Mouse (Mus musculus) forelimb bud, embryonic 11.5 days (tissue): ENCODE measurements around the gene Ern2.

Source experiments
- DNase-seq: peaks from one replicate; pipeline ENCODE4 v3.0.0-alpha.2; 2012; ENCODE audit warnings: low read depth, low spot score

Ern2 gene

DNA sequence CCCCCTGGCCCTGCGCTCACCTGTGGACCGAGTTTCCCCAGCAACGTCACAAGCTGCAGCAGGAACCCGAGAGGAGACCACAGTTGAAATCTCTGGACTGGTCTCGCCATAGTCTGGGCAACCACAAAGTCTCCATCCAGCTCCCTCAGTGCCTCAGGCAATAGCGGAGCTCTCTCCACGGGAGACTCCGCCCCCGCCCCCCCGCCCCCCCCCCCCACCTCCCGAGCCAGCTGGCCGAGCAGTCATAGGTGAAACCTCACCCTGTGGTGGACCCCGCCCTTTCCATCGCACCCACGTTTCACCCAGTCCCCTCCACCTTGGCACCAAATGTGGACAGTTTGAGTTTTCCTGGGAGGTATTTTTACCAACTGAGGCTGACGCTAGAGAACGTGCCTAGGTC lies at the start of gene Ern2:
Gene Ern2, minus strand, starts transcription at position 165 of the 400 bp plus-strand sequence.
- DNase-seq, result no peak

DNA sequence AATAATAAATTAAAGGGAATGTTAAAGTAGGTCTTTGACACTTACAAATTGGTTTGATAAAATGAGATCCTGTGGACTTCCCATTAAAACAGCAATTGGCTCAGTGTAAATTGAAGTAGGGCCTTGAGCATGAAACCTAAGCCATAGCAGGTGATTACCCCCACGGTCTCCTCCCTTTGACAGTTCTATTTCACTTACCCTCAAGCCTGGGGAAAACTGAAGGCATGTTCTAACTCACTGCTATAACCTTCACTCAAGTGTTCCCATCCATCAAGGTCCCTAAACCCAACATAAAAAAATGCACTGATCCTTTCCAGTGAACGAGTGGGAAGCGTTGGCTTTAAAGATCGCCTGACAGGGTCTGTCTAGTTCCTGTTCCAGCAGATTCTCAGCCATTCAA lies 44.9 kb upstream of the Ern2 start:
- DNase-seq, result no peak

DNA sequence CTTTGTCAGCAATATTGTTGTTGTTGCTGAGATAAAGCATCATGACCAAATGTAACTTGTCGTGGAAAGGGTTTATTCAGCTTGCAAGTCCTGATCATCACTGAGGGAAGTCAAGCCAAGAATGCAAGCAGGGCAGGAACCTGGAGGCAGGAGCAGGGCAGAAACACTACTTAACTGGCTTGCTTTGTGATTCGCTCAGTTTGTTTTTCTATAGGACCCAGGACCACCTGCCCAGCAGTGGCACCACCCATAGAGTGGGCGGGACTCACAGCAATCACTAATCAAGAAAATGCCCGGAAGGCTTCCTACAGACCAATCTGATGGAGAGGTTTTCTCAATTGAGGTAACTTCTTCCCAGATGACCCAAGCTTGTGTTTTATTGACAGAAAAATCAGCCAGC lies 43.9 kb upstream of the Ern2 start:
- DNase-seq, result no peak

DNA sequence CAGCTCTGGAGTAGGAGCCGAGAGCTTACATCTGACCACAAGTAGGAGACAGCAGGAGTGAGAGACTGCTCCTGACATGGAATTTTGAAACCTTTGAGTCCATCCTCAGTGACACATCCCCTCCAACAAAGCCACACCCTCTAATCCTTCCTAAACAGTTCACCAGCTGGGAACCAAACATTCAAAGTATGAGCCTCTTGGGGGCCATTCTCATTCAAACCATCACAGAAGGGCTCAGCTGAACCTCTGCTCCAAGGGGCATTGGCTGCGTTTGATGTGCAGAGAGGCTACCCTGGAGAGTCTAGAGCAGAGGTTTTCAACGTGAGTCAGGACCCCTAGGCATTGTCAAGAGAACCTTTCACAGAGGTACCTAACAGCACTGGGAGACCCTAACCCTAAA lies 43.3 kb upstream of the Ern2 start:
- DNase-seq, result no peak

DNA sequence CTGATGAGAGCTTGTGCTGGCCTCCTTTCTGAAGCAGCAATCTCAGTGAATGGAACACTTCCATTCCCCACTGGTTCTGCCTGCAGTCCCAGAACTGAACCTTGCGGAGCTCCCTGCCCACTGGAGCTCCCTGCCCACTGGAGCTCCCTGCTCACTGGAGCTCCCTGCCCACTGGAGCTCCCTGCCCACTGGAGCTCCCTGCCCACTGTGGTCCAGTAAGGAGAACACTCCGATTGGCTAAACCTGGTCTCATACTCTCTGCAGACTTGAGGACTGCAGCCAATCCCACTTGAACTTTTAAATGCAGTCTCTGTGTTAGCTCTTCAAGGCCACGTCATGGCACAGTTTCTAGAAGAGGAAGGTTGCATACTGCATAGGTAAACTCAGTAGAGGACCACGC lies 40.7 kb upstream of the Ern2 start:
- DNase-seq, result no peak

DNA sequence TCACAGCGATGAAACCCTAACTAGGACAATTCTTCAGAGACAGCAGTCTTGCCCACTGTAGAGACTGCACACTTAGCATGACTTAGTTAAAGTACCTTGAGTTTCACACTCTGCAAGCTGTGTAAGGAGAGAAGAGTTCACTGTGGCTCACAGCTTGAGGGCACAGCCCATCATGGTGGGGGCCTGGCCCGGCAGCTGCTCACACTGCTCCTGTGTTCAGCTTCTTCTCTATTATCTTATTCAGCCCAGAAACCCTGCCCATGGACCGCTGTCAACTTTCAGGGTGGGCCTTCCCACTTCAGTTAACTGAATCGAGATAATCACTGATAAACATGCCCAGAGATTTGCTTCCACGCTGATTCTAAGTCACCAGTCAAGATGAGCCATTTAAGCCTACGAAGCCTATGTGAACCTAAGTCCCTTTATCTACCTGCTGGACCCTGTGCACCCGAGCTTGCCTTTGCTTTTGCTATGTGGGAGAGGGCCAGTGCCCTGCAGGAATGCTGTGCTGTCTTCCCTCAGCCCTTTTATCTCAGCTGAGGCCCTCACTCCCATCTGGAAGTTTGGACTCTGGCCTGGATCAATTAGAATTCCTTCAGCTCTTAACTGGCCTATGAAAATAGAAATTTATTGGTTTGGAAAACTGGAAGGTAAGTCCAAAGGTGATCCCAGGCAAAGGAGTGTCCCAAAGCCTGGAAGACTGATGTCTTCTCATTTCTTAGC lies 40.2 kb upstream of the Ern2 start:
- no peak for DNase-seq

DNA sequence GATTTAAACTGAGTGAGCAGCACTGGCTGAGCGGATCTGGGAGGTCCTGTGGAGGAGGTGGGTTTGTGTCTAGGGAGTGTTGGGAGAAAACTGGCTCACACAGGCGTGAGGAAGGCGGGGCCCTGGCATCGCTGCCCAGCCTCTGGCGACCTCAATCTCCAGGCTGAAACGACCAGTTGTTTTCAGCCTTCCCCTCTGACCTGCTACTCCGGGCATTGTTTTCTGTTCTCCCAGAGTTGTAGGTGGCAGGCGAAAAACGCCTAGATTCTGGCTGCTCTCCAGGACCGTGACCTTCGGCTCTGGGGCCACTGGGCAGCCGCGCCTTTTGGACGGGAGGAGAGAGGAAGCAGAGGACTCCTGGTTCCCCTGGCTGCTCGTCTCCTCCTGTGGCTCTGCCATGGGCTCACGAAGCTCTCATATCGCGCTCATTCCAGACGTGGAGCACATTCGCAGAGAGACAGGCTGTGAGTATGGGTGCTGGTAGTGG lies 33.4 kb upstream of the Ern2 start, which contains the start of gene Chp2:
Gene Chp2, plus strand, starts transcription at position 182 of the 487 bp plus-strand sequence.
- DNase-seq, result no peak

DNA sequence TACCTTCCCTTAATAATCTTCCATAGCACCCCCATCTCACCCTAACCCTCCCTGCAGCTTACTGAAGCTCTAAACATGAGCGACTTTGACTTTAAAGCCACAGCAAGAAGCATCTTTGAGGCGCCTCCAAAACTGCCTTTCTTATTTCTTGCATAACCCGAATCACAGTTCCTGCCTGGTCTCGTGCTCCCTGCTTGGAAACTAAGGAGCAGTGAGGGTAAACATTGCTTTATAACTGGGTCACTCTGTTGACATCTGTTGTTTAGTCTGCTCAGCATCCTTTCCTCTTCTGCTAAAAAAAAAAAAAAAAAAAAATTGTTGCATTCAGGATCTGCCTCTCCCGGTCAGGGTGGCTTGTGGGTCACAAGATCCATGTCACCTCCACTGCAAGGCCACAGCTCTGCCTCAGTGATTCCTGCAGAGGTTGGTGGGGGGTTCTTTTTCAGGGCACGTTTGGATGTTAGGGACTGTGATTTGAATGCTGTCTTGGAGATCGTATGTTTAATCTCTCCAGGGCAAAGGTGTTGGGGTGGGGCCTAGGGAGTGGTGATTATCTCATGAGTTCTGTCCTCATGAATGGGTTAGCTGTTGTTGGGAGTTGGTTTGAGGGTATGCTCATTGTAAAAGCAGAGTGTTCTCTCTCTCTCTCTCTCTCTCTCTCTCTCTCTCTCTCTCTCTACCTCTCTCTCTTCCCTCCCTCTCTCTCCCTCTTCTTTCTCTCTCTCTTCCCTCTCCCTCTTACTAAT lies 22.4 kb upstream of the Ern2 start:
- DNase-seq, result no peak

DNA sequence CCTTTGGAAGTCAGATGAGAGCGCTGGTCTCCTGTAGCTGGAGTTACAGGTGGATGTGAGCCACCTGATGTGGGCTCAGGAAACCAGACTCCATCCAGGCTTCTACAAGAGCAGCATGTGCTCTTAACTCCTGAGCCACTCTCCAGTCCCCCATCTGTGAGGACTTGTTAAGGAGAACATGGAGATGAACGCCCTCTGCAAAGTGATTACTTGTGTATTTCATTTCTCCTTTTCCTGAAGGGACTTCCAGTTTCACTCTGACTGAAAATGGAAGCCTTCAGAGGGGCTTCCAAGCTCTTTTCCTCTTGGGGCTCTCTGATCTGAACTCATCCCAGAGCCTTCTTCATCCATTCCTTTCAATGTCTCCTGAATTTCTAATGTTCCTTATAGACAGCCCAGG lies 20.1 kb upstream of the Ern2 start:
- DNase-seq, result no peak

DNA sequence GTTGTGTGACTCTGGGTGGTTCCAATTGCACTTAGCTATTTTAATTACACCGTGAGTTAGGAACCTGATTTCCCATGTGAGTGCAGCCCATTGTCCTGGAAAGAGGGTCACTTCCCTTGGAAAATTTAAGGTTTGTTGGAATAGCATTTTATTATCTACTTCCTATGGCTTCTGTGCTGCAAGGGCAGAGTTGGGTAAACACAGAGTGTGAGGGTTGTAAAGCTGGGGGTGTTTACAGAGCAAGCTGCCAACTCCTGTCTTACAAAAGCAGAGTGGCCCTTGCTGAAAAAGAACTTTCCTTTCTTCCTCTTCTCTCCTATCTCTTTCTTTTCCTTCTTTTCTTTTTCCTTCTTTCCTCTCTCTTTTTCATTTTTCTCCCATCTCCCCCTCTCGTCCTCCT lies 17.9 kb upstream of the Ern2 start:
- DNase-seq, result no peak

DNA sequence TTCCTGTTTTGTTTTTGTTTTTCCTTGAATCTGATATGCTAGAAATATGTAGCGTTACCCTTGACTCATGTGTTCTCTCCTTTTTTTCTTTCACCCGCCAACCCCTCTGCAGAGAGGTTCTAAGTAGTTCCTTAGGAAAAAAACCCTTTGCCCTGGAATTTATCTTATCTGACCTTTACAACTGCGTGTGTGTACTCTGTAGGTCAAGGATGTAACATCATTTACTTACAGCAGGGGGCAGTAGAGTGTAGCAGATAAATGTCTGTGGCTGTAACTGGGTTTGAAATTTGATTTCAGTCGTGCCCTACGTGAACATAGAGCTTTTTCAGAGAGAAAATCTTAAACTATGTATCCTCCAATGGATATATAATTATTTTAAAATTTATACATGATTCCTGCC lies 13.3 kb upstream of the Ern2 start:
- peak; percentile 32 for DNase-seq

DNA sequence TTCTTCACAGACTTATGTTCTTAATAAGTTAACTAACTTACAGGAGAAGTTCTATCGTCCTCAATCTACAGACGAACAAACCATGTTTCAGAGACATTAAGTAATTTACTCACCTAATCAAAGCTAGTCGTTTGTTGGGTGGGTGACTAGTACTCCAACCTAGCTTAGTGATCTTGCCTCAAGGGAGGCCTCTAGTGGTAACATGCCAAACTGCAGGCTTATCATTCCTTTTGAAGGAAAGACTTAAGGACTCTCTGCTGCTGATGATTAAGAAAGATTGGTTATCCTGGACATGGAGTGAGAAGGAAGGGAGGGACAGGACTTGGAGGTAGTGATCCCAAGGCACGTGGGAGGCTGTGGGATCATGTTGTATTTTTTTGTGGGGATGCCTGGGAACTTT lies 11.3 kb upstream of the Ern2 start:
- peak; percentile 54 for DNase-seq

DNA sequence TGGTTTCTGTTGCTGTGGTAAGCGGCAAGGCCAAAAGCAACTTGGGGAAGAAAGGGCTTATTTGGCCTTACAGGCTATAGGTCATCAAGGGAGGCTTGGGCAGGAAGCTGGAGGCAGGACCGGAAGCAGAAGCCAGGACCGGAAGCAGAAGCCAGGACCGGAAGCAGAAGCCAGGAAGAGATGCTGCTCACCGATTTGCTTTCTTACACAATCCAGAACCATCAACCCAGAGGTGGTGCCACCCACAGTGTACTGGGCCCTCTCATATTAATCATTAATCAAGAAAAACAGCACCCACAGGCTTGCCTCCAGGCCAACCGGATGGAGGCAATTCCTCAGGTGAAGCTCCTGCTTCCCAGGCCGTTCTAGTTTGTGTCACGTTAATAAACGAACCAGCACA lies 10.8 kb upstream of the Ern2 start:
- DNase-seq, result no peak

DNA sequence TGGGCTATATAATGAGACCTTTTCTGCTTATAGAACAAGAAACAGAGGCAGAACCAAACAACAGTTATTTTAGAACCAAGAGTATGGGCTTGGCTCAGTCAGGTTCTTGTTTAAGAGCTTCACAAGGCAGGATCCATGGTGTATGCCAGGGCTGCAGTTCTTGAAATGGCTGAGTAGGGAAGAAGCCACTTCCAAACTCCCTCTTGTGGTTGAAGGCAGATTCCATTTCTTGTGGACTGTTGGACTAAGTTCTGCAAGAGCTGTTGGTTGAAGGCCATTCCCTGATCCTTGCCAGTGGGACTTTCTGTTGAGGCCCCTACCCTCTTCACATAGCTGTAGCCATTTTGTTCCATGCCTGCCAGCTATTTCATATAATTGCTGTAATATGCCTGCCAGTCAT lies 7.9 kb upstream of the Ern2 start:
- no peak for DNase-seq

DNA sequence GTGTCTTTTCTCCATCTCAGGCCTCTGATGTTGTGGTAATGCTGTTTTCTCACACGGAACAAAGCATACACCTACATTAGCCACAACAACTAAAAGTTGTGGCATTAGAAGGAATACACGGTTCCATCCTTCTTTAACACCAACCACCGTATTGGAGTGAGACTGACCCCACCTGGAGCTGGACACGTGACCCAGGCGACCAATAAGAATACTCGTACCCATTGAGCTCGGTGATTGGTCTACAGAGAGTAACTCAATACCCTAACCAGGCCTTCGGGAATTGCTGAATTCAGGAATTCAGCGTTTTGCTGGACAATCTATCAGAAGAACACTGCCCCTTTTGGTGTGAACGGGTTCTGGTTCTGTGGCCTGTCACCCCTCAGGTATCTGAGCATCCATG lies 5.1 kb upstream of the Ern2 start:
- no peak for DNase-seq

DNA sequence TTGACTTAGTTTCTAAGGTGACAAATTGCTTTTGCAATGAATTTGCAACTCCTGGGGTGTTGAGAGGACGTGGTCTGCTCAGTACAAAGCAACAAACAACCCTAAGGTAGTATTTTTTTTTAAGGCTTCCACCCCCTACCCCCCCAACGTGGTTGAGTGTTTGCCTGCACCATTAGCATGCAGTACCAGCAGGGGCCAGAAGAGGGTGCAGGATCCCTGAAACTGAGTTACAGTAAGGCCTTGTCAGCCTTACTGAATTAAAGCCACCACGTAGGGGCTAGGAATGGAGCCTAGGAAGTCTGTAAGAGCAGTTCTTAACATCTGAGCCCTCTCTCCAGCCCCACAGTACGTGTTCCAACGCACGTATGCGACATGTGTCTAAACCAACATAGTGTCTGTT lies 3.5 kb upstream of the Ern2 start:
- peak; percentile 64 for DNase-seq

DNA sequence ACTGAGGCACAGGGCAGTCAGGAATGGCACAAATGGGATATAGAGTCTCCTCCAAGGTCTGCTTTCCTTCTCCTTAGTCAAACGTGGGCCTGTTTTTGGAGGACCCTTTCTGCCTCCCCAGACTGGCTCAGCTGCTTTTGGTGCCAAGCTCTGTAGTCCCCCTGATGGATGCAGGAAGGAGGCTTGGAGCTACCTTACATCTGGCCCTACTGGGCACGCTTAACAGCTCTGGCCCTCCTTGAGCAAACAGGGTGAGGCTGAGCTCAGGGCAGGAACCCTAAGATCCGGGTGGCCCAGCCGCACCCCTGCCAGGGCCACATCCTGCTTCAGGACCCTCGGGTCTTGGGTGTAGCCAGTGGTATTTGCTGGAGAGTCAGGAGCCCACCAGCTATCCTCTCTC lies 1.4 kb downstream of the Ern2 start:
- no peak for DNase-seq

DNA sequence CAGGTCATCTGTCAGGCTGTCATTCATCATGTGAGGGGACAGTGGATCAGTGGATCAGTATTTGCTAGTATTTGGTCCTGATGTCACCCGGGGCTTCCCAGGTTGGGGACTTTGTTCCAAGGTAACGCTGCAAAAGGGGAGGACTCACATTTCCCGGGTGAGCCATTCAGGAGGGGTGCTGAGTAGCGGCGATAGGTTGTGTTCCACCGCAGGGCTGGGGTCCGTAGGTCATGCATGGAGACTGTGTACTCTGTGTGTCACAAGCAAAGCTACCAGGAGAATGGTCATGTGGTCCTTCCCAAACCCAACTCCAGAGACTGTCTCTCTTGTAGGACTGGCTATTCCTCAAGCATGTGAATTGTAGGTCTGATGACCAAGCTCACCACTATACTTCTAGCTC lies 5.3 kb downstream of the Ern2 start:
- no peak for DNase-seq

DNA sequence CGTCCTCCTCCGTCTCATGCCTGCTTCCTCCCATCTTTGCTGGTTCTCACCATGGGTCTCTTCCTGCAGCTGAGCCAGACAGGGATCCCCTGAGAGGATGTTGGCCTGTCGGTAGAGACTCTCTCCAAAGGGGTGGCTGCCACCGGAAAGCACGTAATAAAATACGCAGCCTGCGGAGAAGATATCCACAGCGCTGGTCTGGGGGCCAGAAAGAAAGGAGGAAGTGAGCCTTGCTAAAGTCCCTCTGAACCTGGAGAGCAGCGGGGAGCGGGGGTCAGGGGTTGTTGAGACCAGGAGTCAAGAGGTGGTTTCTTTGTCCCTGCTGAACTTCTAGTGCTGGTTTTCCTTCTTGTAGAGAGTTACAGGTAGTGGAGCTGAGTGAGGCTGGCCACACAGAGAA lies 14.4 kb downstream of the Ern2 start:
- DNase-seq, result no peak

DNA sequence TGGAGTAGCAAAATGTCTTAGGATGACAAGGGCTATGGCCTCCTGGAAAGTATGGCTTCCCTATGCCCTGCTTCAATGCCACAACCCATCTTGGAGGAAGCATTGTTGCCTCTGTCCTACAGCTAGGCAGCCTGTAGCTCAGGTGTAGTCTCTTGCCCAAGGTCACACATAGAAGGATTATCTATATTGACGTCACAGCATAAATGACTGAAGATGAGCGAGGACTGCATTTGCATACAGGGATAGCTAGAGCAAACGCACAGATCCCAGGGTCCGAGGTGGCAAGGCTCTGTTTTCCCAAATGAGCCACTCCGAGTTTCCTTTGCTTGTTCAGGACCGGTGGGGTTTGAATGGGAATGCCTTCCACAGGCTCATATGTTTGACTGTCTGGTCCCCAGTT lies 15.3 kb downstream of the Ern2 start:
- no peak for DNase-seq

DNA sequence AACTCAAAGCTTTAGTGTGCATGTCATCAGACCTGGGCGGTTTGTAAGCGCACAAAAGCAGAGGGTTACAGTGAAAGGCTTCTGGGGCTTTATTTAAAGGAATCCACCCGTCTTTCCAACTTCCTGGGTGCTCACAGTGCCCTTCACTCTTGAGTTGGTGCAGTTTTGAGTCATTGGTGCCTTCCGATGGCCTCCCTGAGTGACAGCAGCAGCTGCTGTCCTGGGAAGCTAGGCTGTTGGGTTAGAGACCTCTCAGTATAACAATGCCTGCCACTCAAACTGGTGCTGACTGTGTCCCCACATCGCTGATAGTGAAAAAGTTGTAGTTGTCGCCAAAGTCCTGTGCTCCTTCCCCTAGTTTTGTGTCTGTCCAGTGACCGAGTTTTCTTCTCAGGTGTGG lies 18.8 kb downstream of the Ern2 start:
- DNase-seq, result no peak

DNA sequence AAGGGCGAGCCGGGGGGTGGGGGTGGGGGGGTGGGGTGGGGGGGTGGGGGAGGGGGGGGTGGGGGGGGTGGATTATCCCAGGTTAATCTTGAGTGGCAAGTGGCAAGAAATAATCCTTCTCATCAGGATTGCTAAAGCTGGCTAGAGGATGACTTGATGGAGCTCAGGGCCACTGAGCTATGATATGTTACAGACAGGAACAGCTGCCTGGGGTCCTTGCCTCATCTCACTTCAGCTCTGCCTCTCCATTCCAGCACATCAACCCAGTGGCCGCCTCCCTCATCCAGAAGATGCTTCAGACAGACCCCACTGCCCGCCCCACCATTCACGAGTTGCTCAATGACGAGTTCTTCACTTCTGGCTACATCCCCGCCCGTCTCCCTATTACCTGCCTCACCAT lies 22.2 kb downstream of the Ern2 start:
- no peak for DNase-seq

DNA sequence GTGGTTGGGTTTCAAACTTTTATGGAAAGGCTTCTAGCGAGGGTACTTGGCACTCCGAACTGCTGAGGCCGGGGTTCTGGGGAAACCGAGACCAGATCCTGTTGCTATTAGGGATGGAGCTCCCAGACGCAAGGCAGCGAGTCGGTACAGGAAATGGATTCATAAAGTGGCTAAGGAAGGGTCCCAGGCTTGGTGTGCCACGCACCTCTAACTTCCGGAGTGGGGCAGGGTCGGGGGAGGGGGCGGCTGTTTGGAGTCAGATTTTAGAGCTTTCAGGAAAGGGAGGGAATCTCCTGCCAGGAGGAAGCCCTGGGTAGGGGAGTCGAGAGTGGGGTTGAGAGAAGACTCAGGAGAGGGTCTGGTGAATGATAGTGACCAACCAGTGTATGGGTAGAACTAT lies 26.0 kb downstream of the Ern2 start:
- peak; percentile 25 for DNase-seq
